Mouse (Mus musculus) stomach, embryonic 15.5 days (tissue): Measurements from ENCODE around the gene Jph3. TPM values are rescaled to one million over a fixed set of nuclear protein-coding genes. Genes with fewer than 3 reads are reported as not detected.

Experiments used
- ATAC-seq: fragments of 200-750 bp; cut with Nextera tagmentation; 2 replicates; pipeline ENCODE4 v1.8.0; 2017; ENCODE audit warnings: low read depth, moderate number of reproducible peaks, moderate TSS enrichment; ENCODE audit not compliant: insufficient read depth, low FRiP score
- H3K27ac ChIP-seq: fragments of 300-500 bp; sonication (generic); 2 replicates; pipeline ENCODE4 v1.5.1; 2015; ENCODE audit warnings: mild to moderate bottlenecking, inconsistent platforms
- H3K27me3 ChIP-seq: fragments of 300-500 bp; sonication (generic); replicated peaks from 2 replicates; pipeline ENCODE4 v1.6.1; 2015; ENCODE audit warnings: inconsistent platforms
- H3K36me3 ChIP-seq: fragments of 300-500 bp; sonication (generic); 2 replicates; pipeline ENCODE4 v1.6.1; 2015; ENCODE audit warnings: inconsistent platforms
- H3K4me1 ChIP-seq: fragments of 300-500 bp; sonication (generic); 2 replicates; pipeline ENCODE4 v1.6.1; 2015; ENCODE audit warnings: inconsistent platforms
- H3K4me2 ChIP-seq: fragments of 300-500 bp; sonication (generic); 2 replicates; pipeline ENCODE4 v1.6.1; 2015; ENCODE audit warnings: mild to moderate bottlenecking, inconsistent platforms
- H3K4me3 ChIP-seq: fragments of 300-500 bp; sonication (generic); replicated peaks from 2 replicates; pipeline ENCODE4 v1.5.1; 2015; ENCODE audit warnings: inconsistent platforms
- H3K9ac ChIP-seq: fragments of 300-500 bp; sonication (generic); 2 replicates; pipeline ENCODE4 v1.6.1; 2015; ENCODE audit warnings: inconsistent platforms
- H3K9me3 ChIP-seq: fragments of 300-500 bp; sonication (generic); 2 replicates; pipeline ENCODE4 v1.6.1; 2016; ENCODE audit warnings: inconsistent platforms
- WGBS: fragments of 180-500 bp; shearing (Covaris S2); methylation state at CpG from one replicate; pipeline ENCODE4 v1.1.7; 2015; 5-methylcytosine and 5-hydroxymethylcytosine counted together
- polyA plus RNA-seq: library from polyadenylated mRNA; unstranded; fragments of >200 nt; fragmentation: Nextera tagmentation; extraction: Ambion mirVana; gene quantifications from 2 replicates; pipeline ENCODE4 v1.2.1, GENCODE M21; 2015

Gene Jph3
- polyA plus RNA-seq, 1 experiment from 2014 or later, result 4.6 TPM

DNA sequence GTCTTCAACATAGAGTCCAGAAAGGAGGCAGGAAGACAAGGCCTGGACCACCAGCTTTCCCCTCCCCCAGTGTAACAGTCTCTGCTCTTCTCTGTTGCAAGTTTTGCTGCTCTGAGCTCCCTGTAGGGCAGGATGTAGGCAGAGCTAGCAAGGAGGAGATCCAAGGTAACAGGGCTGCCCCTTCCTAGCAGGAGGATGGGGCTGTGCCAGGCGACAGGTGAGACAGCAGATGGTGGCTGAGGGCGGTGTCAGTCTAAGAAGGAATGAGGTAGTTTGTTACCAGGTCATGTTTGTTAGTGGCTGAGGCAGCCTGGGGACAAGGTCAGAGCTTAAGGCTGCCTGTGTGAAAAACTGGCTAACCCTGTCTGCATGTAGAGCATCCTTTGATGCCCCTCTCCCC is 29.5 kb upstream of the Jph3 start:
- Histone ChIP-seq H3K9me3 (no peaks in the 10 kb centered on the region), H3K36me3 (no peaks in the 10 kb centered on the region), H3K4me2 (no peak overlapping the region), H3K27me3 (no peaks in the 10 kb centered on the region), H3K4me3 (no peak overlapping the region), H3K27ac (no peak overlapping the region), H3K4me1 (peaks cover 7% of the 10 kb centered on the region), H3K9ac (no peak overlapping the region)
- ATAC-seq, result no peak
- 89% methylated on average over 2 of the region's 2 CpGs for WGBS

- no peak for ATAC-seq
- H3K36me3 ChIP-seq, result no peaks in the 10 kb centered on the region
- H3K9ac ChIP-seq, result no peak overlapping the region
- H3K4me1 ChIP-seq, result no peaks in the 10 kb centered on the region
- H3K4me3 ChIP-seq, result no peak overlapping the region
- H3K27me3 ChIP-seq, result no peaks in the 10 kb centered on the region
- 60% methylated on average over 3 of the region's 3 CpGs for WGBS
- H3K27ac ChIP-seq, result no peak overlapping the region
- no peaks in the 10 kb centered on the region for H3K9me3 ChIP-seq
- no peak overlapping the region for H3K4me2 ChIP-seq
Observed at GRCm38 (mm10) chr8:121705174-121705573, 24.2 kb upstream of the Jph3 start.

DNA sequence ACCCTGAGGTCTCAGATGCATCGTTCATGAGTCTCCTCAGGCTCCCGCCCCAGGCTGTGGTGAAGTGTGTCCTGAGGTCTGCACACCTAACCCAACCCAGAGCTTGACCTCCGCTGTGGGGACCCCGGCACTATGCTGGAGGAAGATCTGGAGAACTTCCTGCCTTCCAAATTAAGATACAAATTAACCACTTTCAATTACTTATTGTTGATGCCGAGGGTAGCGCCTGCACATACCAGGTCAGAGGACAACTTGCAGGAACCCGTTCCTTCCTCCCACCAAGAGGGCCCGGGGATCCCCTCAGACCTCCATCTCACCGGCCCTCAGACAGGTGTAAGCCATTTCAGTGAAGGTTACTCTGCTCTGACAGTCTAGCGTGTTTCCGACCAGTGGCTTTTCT is 22.5 kb upstream of the Jph3 start:
- no peak for ATAC-seq
- no peak overlapping the region for H3K4me3 ChIP-seq
- H3K9me3 ChIP-seq, result no peaks in the 10 kb centered on the region
- no peaks in the 10 kb centered on the region for H3K27me3 ChIP-seq
- no peak overlapping the region for H3K9ac ChIP-seq
- H3K27ac ChIP-seq, result no peak overlapping the region
- 79% methylated on average over 11 of the region's 11 CpGs for WGBS
- H3K36me3 ChIP-seq, result no peaks in the 10 kb centered on the region
- no peak overlapping the region for H3K4me2 ChIP-seq
- H3K4me1 ChIP-seq, result no peaks in the 10 kb centered on the region

- WGBS, result 60% methylated on average over 6 of the region's 6 CpGs
- no peaks in the 10 kb centered on the region for H3K9me3 ChIP-seq
- no peak overlapping the region for H3K4me3 ChIP-seq
- H3K36me3 ChIP-seq, result no peaks in the 10 kb centered on the region
- no peaks in the 10 kb centered on the region for H3K27me3 ChIP-seq
- H3K9ac ChIP-seq, result no peak overlapping the region
- no peaks in the 10 kb centered on the region for H3K4me1 ChIP-seq
- no peak overlapping the region for H3K27ac ChIP-seq
- ATAC-seq, result no peak
- no peak overlapping the region for H3K4me2 ChIP-seq
Observed at GRCm38 (mm10) chr8:121708406-121708805, 21.0 kb upstream of the Jph3 start.

- WGBS, result 44% methylated on average over 14 of the region's 14 CpGs
- Histone ChIP-seq H3K27ac (no peak overlapping the region), H3K36me3 (no peaks in the 10 kb centered on the region), H3K9me3 (no peaks in the 10 kb centered on the region), H3K4me2 (peak overlapping the region; percentile 27; the same call in 1 of the 2 replicates), H3K4me1 (0 out of 2 replicates have a peak, but pooled peaks cover 6% of the 10 kb centered on the region), H3K9ac (no peak overlapping the region), H3K27me3 (0 out of 2 replicates have a peak, but pooled peaks cover 4% of the 10 kb centered on the region), H3K4me3 (no peak overlapping the region)
- no peak for ATAC-seq
Observed at GRCm38 (mm10) chr8:121717502-121717901, 11.9 kb upstream of the Jph3 start.

DNA sequence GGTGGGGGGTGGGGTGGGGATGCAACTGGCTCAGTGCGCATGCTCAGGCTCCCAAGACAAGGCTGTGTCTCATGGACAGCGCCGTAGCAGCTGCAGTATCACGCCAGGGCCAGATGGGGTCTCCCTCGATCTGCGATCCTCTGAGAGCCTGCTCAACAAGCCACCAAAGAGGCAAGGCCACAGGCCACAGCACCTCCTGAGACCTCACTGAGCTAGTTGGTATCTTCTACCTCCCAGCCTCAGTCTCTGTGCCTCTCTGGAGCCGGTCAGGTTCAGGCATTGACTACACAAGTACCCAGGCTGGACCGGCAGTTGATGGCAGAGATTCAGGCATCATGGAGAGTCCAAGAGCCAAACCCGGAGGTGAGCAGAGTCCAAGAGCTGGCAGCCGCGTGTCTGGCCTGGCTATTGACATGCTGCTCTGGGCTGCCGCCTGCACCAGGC is 11.4 kb upstream of the Jph3 start:
- Histone ChIP-seq H3K27ac (no peak overlapping the region), H3K4me1 (0 out of 2 replicates have a peak, but pooled peaks cover 6% of the 10 kb centered on the region), H3K27me3 (0 out of 2 replicates have a peak, but pooled peaks cover 4% of the 10 kb centered on the region), H3K4me2 (peak overlapping the region; percentile 27; the same call in 1 of the 2 replicates), H3K9ac (no peak overlapping the region), H3K9me3 (no peaks in the 10 kb centered on the region), H3K4me3 (no peak overlapping the region), H3K36me3 (no peaks in the 10 kb centered on the region)
- peak; percentile 57; the same call in 1 of the 2 replicates for ATAC-seq
- 28% methylated on average over 12 of the region's 12 CpGs for whole genome bisulfite sequencing

DNA sequence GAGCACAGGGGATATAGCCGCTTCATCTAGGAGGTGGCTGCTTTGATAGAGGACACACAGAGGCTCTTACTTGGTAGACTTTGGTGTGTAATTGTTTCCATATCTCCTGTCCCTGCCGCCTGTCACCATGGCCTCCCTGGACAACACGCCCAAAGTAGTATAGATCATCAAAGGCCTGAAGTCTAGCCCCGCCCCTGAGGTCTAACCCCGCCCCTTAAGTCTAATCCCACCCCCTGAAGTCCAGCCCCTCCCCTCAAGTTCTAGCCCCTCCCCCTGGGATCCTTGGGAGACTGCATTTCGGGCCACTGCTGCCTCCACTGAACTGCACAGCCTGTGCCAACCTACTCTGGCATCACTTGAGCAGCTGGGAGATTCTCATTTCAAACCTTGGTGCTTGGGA is 10.5 kb upstream of the Jph3 start:
- ATAC-seq, result no peak; the same call in 1 of the 2 replicates
- Histone ChIP-seq H3K27me3 (no peaks in the 10 kb centered on the region), H3K4me1 (0 out of 2 replicates have a peak, but pooled peaks cover 6% of the 10 kb centered on the region), H3K4me3 (no peak overlapping the region), H3K4me2 (no peak overlapping the region), H3K36me3 (no peaks in the 10 kb centered on the region), H3K9ac (no peak overlapping the region), H3K27ac (no peak overlapping the region), H3K9me3 (no peaks in the 10 kb centered on the region)
- 48% methylated on average over 6 of the region's 6 CpGs for WGBS

DNA sequence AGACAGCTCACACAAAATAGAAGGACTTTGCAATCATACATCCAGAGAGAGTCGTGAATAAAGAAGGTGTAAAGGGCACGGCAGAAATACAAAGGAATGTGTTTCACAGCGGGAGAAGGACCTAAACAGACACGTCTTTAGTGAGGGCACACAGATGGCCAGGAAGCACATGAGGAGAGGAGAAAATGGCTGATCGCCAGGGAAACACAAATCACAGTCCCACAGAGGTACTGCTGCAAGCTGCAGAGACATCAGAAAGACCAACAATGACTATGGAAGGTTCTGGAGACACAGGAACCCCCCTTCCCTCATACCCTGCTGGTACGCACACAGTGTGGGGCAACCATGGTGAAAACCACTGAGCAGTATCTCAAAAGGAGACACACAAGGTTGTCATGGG is 8.4 kb upstream of the Jph3 start:
- H3K9me3 ChIP-seq, result no peaks in the 10 kb centered on the region
- H3K27me3 ChIP-seq, result no peaks in the 10 kb centered on the region
- 0 out of 2 replicates have a peak, but pooled peaks cover 6% of the 10 kb centered on the region for H3K4me1 ChIP-seq
- ATAC-seq, result no peak
- no peak overlapping the region for H3K4me2 ChIP-seq
- H3K4me3 ChIP-seq, result no peak overlapping the region
- 45% methylated on average over 6 of the region's 6 CpGs for WGBS
- no peak overlapping the region for H3K9ac ChIP-seq
- no peak overlapping the region for H3K27ac ChIP-seq
- H3K36me3 ChIP-seq, result no peaks in the 10 kb centered on the region

GRCm38 (mm10) chr8:121723846-121724245 is 5.6 kb upstream of the Jph3 start:
- ATAC-seq, result no peak
- Histone ChIP-seq H3K4me1 (no peaks in the 10 kb centered on the region), H3K27ac (no peak overlapping the region), H3K27me3 (peaks cover 16% of the 10 kb centered on the region), H3K4me3 (no peak overlapping the region), H3K9ac (no peak overlapping the region), H3K36me3 (no peaks in the 10 kb centered on the region), H3K4me2 (no peak overlapping the region), H3K9me3 (no peaks in the 10 kb centered on the region)
- 64% methylated on average over 12 of the region's 12 CpGs for WGBS

DNA sequence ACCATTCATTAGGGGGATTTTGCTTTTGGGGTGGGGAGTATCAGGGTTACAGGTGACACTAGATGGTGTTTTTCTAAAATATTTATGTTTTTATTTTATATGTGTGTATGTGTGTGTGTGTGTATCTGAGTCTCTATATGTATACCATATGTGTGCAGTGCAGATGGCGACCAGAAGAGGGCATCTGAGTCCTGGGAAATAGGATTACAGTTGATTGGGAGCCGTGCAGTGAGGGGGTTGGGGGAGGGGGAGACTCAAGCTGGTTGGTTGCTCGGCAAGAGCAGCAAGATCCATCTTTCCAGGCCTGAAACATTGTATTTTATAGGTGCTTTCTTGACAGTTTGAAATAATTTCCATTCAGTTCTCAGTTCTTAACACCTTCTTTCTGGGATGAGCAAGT is 2.3 kb upstream of the Jph3 start:
- H3K9me3 ChIP-seq, result no peaks in the 10 kb centered on the region
- peaks cover 7% of the 10 kb centered on the region; the same call in 1 of the 2 replicates for H3K4me1 ChIP-seq
- no peak overlapping the region for H3K9ac ChIP-seq
- H3K4me2 ChIP-seq, result no peak overlapping the region
- 57% methylated on average over 3 of the region's 3 CpGs for WGBS
- no peak for ATAC-seq
- H3K27me3 ChIP-seq, result peaks cover 49% of the 10 kb centered on the region
- no peak overlapping the region for H3K4me3 ChIP-seq
- H3K27ac ChIP-seq, result no peak overlapping the region
- no peaks in the 10 kb centered on the region for H3K36me3 ChIP-seq

DNA sequence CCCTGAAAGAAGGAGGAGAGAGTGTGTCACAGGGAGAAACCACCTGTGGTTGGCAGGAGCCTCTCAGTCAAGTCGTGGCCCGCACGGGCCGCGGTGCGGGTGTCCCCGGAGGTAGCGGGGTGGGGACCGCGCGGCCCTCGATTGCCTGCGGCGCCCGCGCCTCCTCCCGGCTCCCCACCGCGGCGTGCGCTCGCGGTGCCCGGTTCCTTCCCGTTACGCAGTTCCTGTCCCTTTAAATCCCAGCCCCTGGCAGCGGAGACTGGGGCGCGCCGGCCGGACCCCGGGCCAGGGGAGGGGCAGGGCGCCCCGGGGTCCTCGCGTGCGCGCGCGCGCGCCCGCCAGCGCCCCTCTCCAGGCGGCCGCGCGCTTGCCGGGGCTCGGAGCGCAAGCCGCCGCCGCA is 331 bp downstream of the Jph3 start:
- peaks cover 68% of the 10 kb centered on the region for H3K27me3 ChIP-seq
- H3K36me3 ChIP-seq, result no peaks in the 10 kb centered on the region
- peaks cover 7% of the 10 kb centered on the region; the same call in 1 of the 2 replicates for H3K4me1 ChIP-seq
- ATAC-seq, result no peak
- peak overlapping the region; percentile 88 for H3K4me2 ChIP-seq
- WGBS, result under 1% methylated on average over 49 of the region's 54 CpGs
- peak overlapping the region; percentile 40 for H3K4me3 ChIP-seq
- H3K9me3 ChIP-seq, result no peaks in the 10 kb centered on the region
- H3K9ac ChIP-seq, result no peak overlapping the region
- no peak overlapping the region for H3K27ac ChIP-seq

GRCm38 (mm10) chr8:121730170-121730569 is 747 bp downstream of the Jph3 start:
- Histone ChIP-seq H3K36me3 (no peaks in the 10 kb centered on the region), H3K4me2 (peak overlapping the region; percentile 88), H3K9me3 (no peaks in the 10 kb centered on the region), H3K9ac (no peak overlapping the region), H3K4me1 (peaks cover 7% of the 10 kb centered on the region; the same call in 1 of the 2 replicates), H3K27me3 (peaks cover 68% of the 10 kb centered on the region), H3K27ac (no peak overlapping the region), H3K4me3 (peak overlapping the region; percentile 40)
- WGBS, result 0% methylated on average over 34 of the region's 60 CpGs
- no peak for ATAC-seq

DNA sequence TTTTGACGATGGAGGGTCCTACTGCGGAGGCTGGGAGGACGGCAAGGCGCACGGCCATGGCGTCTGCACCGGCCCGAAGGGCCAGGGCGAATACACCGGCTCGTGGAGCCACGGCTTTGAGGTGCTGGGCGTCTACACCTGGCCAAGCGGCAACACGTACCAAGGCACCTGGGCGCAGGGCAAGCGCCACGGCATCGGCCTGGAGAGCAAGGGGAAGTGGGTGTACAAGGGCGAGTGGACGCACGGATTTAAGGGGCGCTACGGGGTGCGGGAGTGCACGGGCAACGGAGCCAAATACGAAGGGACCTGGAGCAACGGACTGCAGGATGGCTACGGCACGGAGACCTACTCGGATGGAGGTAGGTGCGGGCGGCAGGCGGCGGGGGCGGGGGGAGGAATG is 1.2 kb downstream of the Jph3 start:
- peaks cover 7% of the 10 kb centered on the region; the same call in 1 of the 2 replicates for H3K4me1 ChIP-seq
- no peak for ATAC-seq
- H3K4me3 ChIP-seq, result peak overlapping the region; percentile 40
- 1% methylated on average over 34 of the region's 37 CpGs for WGBS
- H3K9me3 ChIP-seq, result no peaks in the 10 kb centered on the region
- H3K27me3 ChIP-seq, result peaks cover 68% of the 10 kb centered on the region
- no peak overlapping the region for H3K27ac ChIP-seq
- H3K36me3 ChIP-seq, result no peaks in the 10 kb centered on the region
- no peak overlapping the region for H3K9ac ChIP-seq
- H3K4me2 ChIP-seq, result peak overlapping the region; percentile 88
